Mouse (Mus musculus) hindbrain, embryonic 16.5 days (tissue): ENCODE measurements at regions not wholly inside any gene's neighbourhood (a gene's known extent, or its start where the extent isn't known, plus 50 kb on each side); places are given as distances from the start of the nearest gene placed in this dataset.

Source experiments
- ATAC-seq: fragments of 200-750 bp; cut with Nextera tagmentation; 2 replicates; pipeline ENCODE4 v1.8.0; 2017; ENCODE audit warnings: moderate TSS enrichment, moderate library complexity
- H3K27ac ChIP-seq: fragments of 300-500 bp; sonication (generic); 2 replicates; pipeline ENCODE4 v1.5.1; 2014; ENCODE audit warnings: low read depth, mild to moderate bottlenecking, control low read depth, low read length, moderate library complexity
- H3K27me3 ChIP-seq: fragments of 300-500 bp; sonication (generic); replicated peaks from 2 replicates; pipeline ENCODE4 v1.6.1; 2014; ENCODE audit warnings: low read length; ENCODE audit not compliant: control insufficient read depth, insufficient read depth
- H3K36me3 ChIP-seq: fragments of 300-500 bp; sonication (generic); 2 replicates; pipeline ENCODE4 v1.6.1; 2014; ENCODE audit warnings: mild to moderate bottlenecking, low read length, moderate library complexity, mixed read lengths; ENCODE audit not compliant: control insufficient read depth, insufficient read depth
- H3K4me1 ChIP-seq: fragments of 300-500 bp; sonication (generic); 2 replicates; pipeline ENCODE4 v1.6.1; 2014; ENCODE audit warnings: low read depth, low read length; ENCODE audit not compliant: control insufficient read depth, insufficient read depth
- H3K4me2 ChIP-seq: fragments of 300-500 bp; sonication (generic); 2 replicates; pipeline ENCODE4 v1.6.1; 2014; ENCODE audit warnings: mild to moderate bottlenecking, low read length, control low read depth, moderate library complexity
- H3K4me3 ChIP-seq: fragments of 300-500 bp; sonication (generic); 2 replicates; pipeline ENCODE4 v1.5.1; 2014; ENCODE audit warnings: mild to moderate bottlenecking, low read length, control low read depth, moderate library complexity
- H3K9ac ChIP-seq: fragments of 300-500 bp; sonication (generic); 2 replicates; pipeline ENCODE4 v1.6.1; 2014; ENCODE audit warnings: low read depth, mild to moderate bottlenecking, control low read depth, low read length, moderate library complexity
- H3K9me3 ChIP-seq: fragments of 300-500 bp; sonication (generic); 2 replicates; pipeline ENCODE4 v1.6.1; 2014; ENCODE audit warnings: mild to moderate bottlenecking, low read length, moderate library complexity; ENCODE audit not compliant: control insufficient read depth
- WGBS: fragments of 180-500 bp; shearing (Covaris S2); extraction: QIAGEN DNeasy Blood & Tissue Kit; methylation state at CpG from one replicate; pipeline ENCODE4 v1.1.7; 2014; 5-methylcytosine and 5-hydroxymethylcytosine counted together

GRCm38 (mm10) chr2:75555676-75556075 is 103.4 kb upstream of the Hnrnpa3 start:
- H3K9me3 ChIP-seq = no peaks in the 10 kb centered on the region
- H3K4me1 ChIP-seq = no peaks in the 10 kb centered on the region
- ATAC-seq = no peak
- H3K36me3 ChIP-seq = no peaks in the 10 kb centered on the region
- H3K9ac ChIP-seq = no peak overlapping the region
- 90% methylated on average over 8 of the region's 8 CpGs for WGBS
- no peak overlapping the region for H3K4me2 ChIP-seq
- H3K27ac ChIP-seq = no peak overlapping the region
- no peaks in the 10 kb centered on the region for H3K27me3 ChIP-seq
- no peak overlapping the region for H3K4me3 ChIP-seq

- no peaks in the 10 kb centered on the region for H3K36me3 ChIP-seq
- ATAC-seq = no peak
- no peak overlapping the region for H3K4me3 ChIP-seq
- 59% methylated on average over 7 of the region's 7 CpGs for WGBS
- no peaks in the 10 kb centered on the region for H3K27me3 ChIP-seq
- H3K27ac ChIP-seq = no peak overlapping the region
- H3K9ac ChIP-seq = no peak overlapping the region
- H3K4me1 ChIP-seq = no peaks in the 10 kb centered on the region
- no peaks in the 10 kb centered on the region for H3K9me3 ChIP-seq
- no peak overlapping the region for H3K4me2 ChIP-seq
Observed at GRCm38 (mm10) chr2:75556744-75557143, 102.3 kb upstream of the Hnrnpa3 start.

- ATAC-seq = no peak
- no peaks in the 10 kb centered on the region for H3K36me3 ChIP-seq
- 80% methylated on average over 11 of the region's 11 CpGs for WGBS
- H3K27me3 ChIP-seq = no peaks in the 10 kb centered on the region
- H3K9ac ChIP-seq = no peak overlapping the region
- H3K4me1 ChIP-seq = no peaks in the 10 kb centered on the region
- no peak overlapping the region for H3K4me2 ChIP-seq
- no peaks in the 10 kb centered on the region for H3K9me3 ChIP-seq
- H3K4me3 ChIP-seq = no peak overlapping the region
- no peak overlapping the region for H3K27ac ChIP-seq
Observed at GRCm38 (mm10) chr2:75557392-75557791, 101.7 kb upstream of the Hnrnpa3 start.

- Histone ChIP-seq H3K36me3 (no peaks in the 10 kb centered on the region), H3K4me3 (no peak overlapping the region), H3K4me2 (no peak overlapping the region), H3K4me1 (no peaks in the 10 kb centered on the region), H3K27ac (no peak overlapping the region), H3K27me3 (no peaks in the 10 kb centered on the region), H3K9me3 (no peaks in the 10 kb centered on the region), H3K9ac (no peak overlapping the region)
- WGBS = 49% methylated on average over 6 of the region's 6 CpGs
- ATAC-seq = no peak
Observed at GRCm38 (mm10) chr2:75559920-75560319, 99.1 kb upstream of the Hnrnpa3 start.

GRCm38 (mm10) chr2:75563253-75563913 is 95.7 kb upstream of the Hnrnpa3 start:
- 68% methylated on average over 9 of the region's 9 CpGs for WGBS
- ATAC-seq = no peak
- Histone ChIP-seq H3K27me3 (no peaks in the 10 kb centered on the region), H3K4me2 (no peak overlapping the region), H3K4me3 (no peak overlapping the region), H3K9me3 (no peaks in the 10 kb centered on the region), H3K36me3 (no peaks in the 10 kb centered on the region), H3K9ac (no peak overlapping the region), H3K4me1 (no peaks in the 10 kb centered on the region), H3K27ac (no peak overlapping the region)

- Histone ChIP-seq H3K9me3 (no peaks in the 10 kb centered on the region), H3K4me2 (no peak overlapping the region), H3K27ac (no peak overlapping the region), H3K4me3 (no peak overlapping the region), H3K27me3 (no peaks in the 10 kb centered on the region), H3K36me3 (no peaks in the 10 kb centered on the region), H3K9ac (no peak overlapping the region), H3K4me1 (no peaks in the 10 kb centered on the region)
- no peak for ATAC-seq
- WGBS = 42% methylated on average over 5 of the region's 5 CpGs
Observed at GRCm38 (mm10) chr2:75564809-75565208, 94.3 kb upstream of the Hnrnpa3 start.

GRCm38 (mm10) chr2:75567131-75567530 is 91.9 kb upstream of the Hnrnpa3 start:
- no peak overlapping the region for H3K9ac ChIP-seq
- no peak overlapping the region for H3K4me2 ChIP-seq
- H3K4me1 ChIP-seq = no peaks in the 10 kb centered on the region
- 90% methylated on average over 4 of the region's 4 CpGs for WGBS
- no peaks in the 10 kb centered on the region for H3K9me3 ChIP-seq
- H3K4me3 ChIP-seq = no peak overlapping the region
- H3K27ac ChIP-seq = no peak overlapping the region
- H3K36me3 ChIP-seq = no peaks in the 10 kb centered on the region
- ATAC-seq = no peak
- H3K27me3 ChIP-seq = no peaks in the 10 kb centered on the region

GRCm38 (mm10) chr2:75569756-75570155 is 89.3 kb upstream of the Hnrnpa3 start:
- no peak overlapping the region for H3K4me3 ChIP-seq
- no peak overlapping the region for H3K27ac ChIP-seq
- WGBS = 91% methylated on average over 6 of the region's 6 CpGs
- H3K9me3 ChIP-seq = no peaks in the 10 kb centered on the region
- H3K9ac ChIP-seq = no peak overlapping the region
- H3K36me3 ChIP-seq = no peaks in the 10 kb centered on the region
- no peak overlapping the region for H3K4me2 ChIP-seq
- no peaks in the 10 kb centered on the region for H3K27me3 ChIP-seq
- no peaks in the 10 kb centered on the region for H3K4me1 ChIP-seq
- ATAC-seq = no peak

- 74% methylated on average over 2 of the region's 2 CpGs for WGBS
- no peak for ATAC-seq
- no peak overlapping the region for H3K4me3 ChIP-seq
Observed at GRCm38 (mm10) chr2:75570246-75570645, 88.8 kb upstream of the Hnrnpa3 start.

GRCm38 (mm10) chr2:75584975-75585374 is 74.1 kb upstream of the Hnrnpa3 start:
- Histone ChIP-seq H3K36me3 (no peaks in the 10 kb centered on the region), H3K27ac (no peak overlapping the region), H3K27me3 (no peaks in the 10 kb centered on the region), H3K9me3 (no peaks in the 10 kb centered on the region), H3K9ac (peak overlapping the region; percentile 59), H3K4me3 (peak overlapping the region; percentile 32), H3K4me1 (peaks cover 5% of the 10 kb centered on the region), H3K4me2 (peak overlapping the region; percentile 63)
- no peak for ATAC-seq
- WGBS = 1% methylated on average over 16 of the region's 16 CpGs

More at GRCm38 (mm10) chr2:75570246-75570645, 88.8 kb upstream of the Hnrnpa3 start:
- no peak overlapping the region for H3K9ac ChIP-seq
- no peak overlapping the region for H3K4me2 ChIP-seq
- H3K4me1 ChIP-seq = no peaks in the 10 kb centered on the region
- H3K27me3 ChIP-seq = no peaks in the 10 kb centered on the region
- no peaks in the 10 kb centered on the region for H3K9me3 ChIP-seq
- no peaks in the 10 kb centered on the region for H3K36me3 ChIP-seq
- H3K27ac ChIP-seq = no peak overlapping the region
